Mouse (Mus musculus): ENCODE measurements at regions not wholly inside any gene's neighbourhood (a gene's known extent, or its start where the extent isn't known, plus 50 kb on each side); places are given as distances from the start of the nearest gene placed in this dataset.
A peak's percentile ranks its signal among the peaks of the same experiment; 100 is the strongest.

- intact Hi-C loops (cut with DNase I) = no loop called here
- DNase-seq (ENCODE audit: low spot score) = no peak
These were observed 133.9 kb downstream of the Gm10295 start for GRCm38 (mm10) chr7:71217344-71217743.

DNA sequence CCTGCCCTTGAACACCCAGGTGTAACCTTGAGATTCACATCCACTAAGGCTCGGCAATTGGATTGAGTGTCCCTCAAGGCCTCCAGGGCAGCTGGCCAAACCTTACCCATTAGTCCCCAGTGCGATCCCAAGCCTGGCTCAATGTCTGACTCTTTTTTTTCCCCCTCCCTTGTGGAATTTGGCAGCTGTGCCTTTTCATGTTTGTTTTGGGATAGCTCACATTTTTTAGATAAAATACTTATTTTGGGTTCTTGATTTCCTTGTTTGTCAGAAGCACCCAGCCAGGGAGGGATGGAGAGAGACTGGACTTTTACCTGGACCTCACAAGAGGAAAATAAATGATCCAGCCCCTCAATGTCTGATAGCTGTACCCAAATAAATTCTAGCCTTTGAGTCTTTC lies 134.5 kb downstream of the Gm10295 start:
- intact Hi-C loops (cut with DNase I) = no loop called here
- DNase-seq (ENCODE audit: low spot score) = peak; percentile 56

- intact Hi-C loops (cut with DNase I) = no loop called here
- no peak for DNase-seq (ENCODE audit: low spot score)
These were observed 136.7 kb downstream of the Gm10295 start for GRCm38 (mm10) chr7:71214500-71215055.

DNA sequence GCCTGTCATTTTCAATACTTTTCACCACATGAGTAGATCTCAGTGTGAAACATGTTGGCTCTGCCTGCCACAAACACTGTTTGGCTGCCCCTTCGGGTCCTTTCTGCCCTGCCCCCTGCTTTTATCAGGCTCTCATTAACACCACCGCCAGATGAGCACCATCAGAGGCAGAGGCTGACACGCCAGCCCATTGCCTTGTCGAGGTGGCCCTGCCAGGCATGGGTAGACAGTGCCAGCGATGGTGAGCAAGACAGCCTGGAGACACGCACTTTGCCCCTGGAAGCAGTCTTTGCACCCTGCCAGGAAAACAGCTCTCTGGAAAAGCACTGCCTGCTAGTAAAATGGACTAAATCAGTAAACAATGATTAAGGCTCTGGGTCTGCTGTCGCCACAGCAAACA lies 158.2 kb downstream of the Gm10295 start:
- DNase-seq (ENCODE audit: low spot score) = peak; percentile 13
- intact Hi-C loops (cut with DNase I) = no loop called here

- intact Hi-C loops (cut with DNase I) = no loop called here
- no peak for DNase-seq (ENCODE audit: low spot score)
These were observed 161.0 kb downstream of the Gm10295 start for GRCm38 (mm10) chr7:71190161-71190711.

DNA sequence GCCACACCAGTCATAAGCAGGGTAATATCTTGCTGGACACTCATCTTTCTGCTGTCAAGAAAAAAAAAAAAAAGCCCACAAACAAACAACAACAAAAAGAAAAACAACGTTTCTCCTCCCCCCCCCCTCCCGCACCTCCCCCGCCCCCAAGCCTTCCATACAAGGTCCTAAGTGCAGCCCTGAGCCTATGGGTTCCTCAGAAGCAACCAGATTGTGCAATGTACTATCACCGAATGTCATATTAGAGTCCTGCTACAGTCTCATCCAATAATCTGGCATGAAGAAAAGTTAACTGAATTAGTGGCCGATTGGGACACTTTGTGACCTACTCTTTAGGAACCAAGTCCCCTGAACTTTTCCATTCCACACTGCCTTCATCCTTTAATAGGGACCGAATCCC lies 161.5 kb downstream of the Gm10295 start:
- intact Hi-C loops (cut with DNase I) = no loop called here

GRCm38 (mm10) chr7:71188119-71188518 lies 163.2 kb downstream of the Gm10295 start:
- no peak for DNase-seq (ENCODE audit: low spot score)
- intact Hi-C loops (cut with DNase I) = no loop called here

More for the DNA sequence above, 161.5 kb downstream of the Gm10295 start:
- DNase-seq (ENCODE audit: low spot score) = no peak

DNA sequence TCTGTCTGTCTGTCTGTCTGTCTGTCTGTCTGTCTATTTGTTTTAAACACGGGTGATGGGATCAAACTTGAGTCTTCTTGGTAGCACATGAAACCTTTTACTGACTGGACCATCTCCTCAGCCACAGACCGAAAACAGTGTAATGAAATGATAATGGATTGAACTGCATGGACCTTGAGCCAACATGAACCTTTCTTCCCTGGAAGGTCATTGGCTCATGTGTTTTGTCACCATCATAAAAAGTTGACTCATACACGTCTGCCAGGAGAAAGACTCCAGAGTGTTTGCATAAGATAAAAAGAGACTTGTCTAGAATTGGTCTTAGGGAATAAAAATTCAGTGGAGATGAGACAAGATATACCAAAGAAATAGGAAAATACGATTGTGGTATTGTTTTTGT lies 176.4 kb downstream of the Gm10295 start:
- intact Hi-C loops (cut with DNase I) = no loop called here
- DNase-seq (ENCODE audit: low spot score) = no peak

DNA sequence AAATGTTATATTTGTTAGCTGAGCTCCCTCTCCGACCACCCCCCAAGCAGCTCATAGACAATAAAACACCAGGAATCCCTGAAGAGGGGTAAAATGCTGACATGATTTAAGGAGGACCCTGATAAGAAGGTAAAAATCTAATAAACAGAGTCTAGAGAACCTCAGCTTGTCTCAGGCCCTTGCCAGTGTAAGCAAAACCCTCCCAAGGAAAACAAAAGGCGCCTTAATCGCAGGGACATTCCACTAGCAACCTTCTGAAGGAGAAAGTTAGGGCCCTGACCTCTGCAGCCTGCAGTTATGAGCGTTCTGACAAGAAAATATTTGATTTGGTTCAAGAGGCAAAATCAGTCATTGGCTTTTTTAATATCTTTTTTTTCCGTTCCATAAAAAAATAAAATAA lies 212.2 kb downstream of the Gm10295 start:
- intact Hi-C loops (cut with DNase I) = no loop called here
- no peak for DNase-seq (ENCODE audit: low spot score)

GRCm38 (mm10) chr7:71129981-71130380 lies 221.3 kb downstream of the Gm10295 start:
- intact Hi-C loops (cut with DNase I) = no loop called here
- no peak for DNase-seq (ENCODE audit: low spot score)

- no peak for DNase-seq (ENCODE audit: low spot score)
- intact Hi-C loops (cut with DNase I) = no loop called here
These were observed 222.4 kb downstream of the Gm10295 start for GRCm38 (mm10) chr7:71128928-71129327.

DNA sequence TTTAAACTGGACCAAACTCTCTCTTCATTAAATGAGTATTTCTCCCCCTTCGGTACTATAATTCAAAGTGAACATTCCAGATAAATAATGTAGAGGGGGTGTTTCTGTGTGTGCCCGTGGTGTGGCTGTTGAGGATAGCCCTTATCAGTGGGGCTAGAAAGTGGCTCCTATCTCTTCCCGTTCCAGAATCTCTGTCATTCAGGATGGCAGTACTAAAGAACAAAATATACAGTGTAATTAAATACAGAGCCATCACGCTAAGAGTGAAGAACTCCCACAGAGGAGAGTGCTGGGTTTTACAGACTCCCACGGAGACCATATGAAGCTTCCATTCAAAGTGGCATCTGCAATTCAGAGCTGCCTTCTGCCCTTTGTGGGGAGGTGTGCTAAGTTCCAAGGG lies 229.8 kb downstream of the Gm10295 start:
- DNase-seq (ENCODE audit: low spot score) = no peak
- intact Hi-C loops (cut with DNase I) = no loop called here

- intact Hi-C loops (cut with DNase I) = no loop called here
- no peak for DNase-seq (ENCODE audit: low spot score)
These were observed 230.3 kb downstream of the Gm10295 start for GRCm38 (mm10) chr7:71120975-71121374.

DNA sequence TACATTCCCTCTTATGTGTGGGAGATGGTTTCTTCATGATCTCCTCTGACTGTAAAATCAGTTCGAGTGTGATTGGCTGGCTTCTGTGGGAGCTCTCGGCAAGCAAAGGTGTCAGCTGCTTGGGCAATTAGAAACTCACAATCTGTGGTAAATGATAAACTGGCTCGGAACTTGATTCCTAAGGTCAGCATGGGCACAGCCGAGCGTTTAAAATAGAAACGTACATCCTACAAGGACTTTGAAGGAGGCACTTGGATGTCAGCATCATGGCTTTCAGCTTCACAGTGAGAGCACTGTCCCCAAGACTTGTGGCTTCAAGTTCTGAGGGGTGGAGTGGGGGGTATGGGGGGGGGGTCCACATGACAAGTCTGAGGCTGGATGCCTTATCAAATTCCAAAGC lies 231.3 kb downstream of the Gm10295 start:
- DNase-seq (ENCODE audit: low spot score) = no peak
- intact Hi-C loops (cut with DNase I) = no loop called here

- intact Hi-C loops (cut with DNase I) = loop anchor here (5.0 kb wide), 1 partner anchor 45 kb away; no protein-coding TSS in a partner anchor
- DNase-seq (ENCODE audit: low spot score) = no peak
These were observed 244.2 kb downstream of the Gm10295 start for GRCm38 (mm10) chr7:71107101-71107500.

DNA sequence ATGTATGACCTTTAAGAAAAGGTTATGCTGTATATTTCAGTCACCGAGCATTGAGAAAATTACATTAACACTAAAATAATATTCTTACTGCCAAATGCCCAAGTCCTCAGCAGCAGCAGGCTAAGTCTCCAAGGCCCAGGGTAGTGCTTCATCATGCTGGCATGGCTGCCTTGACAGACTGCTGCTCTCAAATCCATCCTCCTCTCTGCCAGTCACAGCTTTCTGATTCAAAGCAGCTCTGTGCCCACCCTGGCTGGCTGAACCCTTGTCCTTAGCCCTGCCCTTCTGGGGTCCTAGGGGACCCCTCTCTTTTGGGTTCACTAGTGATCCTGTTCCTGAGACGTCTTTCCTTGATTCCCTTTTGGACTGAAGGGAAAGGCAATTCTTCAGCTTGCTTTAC lies 251.0 kb downstream of the Gm10295 start:
- intact Hi-C loops (cut with DNase I) = no loop called here
- no peak for DNase-seq (ENCODE audit: low spot score)

DNA sequence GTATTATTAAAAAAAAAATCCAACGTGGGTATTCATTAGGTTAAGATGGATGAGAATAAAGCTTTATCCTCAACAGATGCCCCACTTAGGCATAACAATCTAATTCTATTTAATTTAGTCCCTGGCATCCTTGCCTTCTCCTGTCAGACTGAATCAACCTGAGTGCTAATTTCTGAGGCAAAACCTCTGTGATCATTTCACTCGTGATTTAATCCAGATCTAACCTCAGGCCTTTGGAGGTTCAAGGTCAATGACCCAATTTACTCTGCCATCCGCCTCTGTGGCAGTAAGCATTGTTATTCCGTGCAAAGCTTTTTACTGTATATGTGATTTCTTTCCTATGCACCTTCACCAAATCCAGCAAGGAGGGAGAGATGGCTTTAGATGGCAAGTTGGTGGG lies 253.0 kb downstream of the Gm10295 start:
- intact Hi-C loops (cut with DNase I) = loop anchor here (10.0 kb wide), 3 partner anchors 277 to 767 kb away; no protein-coding TSS in a partner anchor

DNA sequence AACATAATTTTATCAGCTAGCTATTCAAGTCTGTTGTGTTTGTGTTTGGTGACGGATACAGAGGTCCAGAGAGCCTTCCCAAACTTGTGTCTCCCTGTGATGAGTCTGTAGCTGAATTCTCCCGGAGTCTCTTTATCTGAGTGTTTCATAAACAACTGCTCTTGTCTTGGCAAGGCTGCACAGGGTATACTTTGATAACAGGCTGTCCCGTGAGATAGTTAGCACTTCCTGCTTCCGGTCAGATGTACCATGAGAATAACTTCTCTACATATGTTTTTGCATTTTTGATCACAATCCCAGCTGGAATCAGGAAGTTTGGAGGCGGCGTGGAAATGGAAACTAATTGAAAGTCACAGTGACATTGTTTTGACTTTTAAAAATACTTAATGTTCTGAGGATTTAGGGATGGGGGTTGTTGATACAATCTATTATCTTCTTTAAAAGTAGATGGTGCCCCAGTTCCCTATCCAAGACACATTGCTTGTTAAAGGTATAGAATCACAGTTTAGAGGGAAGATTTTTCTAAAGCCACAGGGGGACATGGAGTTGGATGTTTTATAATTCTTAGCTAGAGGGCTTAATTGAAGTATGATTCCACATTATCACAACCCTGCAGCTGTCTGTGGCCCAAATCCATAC lies 257.9 kb downstream of the Gm10295 start:
- peak; percentile 5 for DNase-seq (ENCODE audit: low spot score)
- intact Hi-C loops (cut with DNase I) = loop anchor here (2.0 to 10.0 kb wide), 8 partner anchors 56 to 771 kb away; no protein-coding TSS in a partner anchor

More for the DNA sequence above, 253.0 kb downstream of the Gm10295 start:
- DNase-seq (ENCODE audit: low spot score) = no peak

DNA sequence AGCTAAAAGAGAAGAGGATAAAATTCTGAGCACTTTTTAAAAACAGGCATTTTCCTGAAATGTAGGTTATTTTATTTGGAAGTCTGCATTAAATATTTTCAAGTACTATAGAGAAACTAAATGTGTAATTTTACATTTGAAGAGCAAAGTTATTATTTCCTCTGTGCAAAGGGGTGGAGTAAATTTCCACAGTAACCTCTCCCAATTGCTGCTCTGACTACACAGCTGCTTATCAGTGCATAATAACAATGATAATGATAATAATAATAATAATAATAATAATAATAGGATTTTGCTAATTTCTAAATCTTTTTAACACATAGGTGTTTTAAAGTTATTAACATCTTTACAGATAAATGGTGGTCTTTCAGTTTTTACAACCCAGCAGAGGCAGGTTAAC lies 258.5 kb downstream of the Gm10295 start:
- intact Hi-C loops (cut with DNase I) = loop anchor here (2.0 to 10.0 kb wide), 8 partner anchors 56 to 772 kb away; no protein-coding TSS in a partner anchor

GRCm38 (mm10) chr7:71092301-71092700 lies 259.0 kb downstream of the Gm10295 start:
- intact Hi-C loops (cut with DNase I) = loop anchor here (2.0 to 10.0 kb wide), 8 partner anchors 55 to 772 kb away; no protein-coding TSS in a partner anchor
- peak; percentile 40 for DNase-seq (ENCODE audit: low spot score)

More for the DNA sequence above, 258.5 kb downstream of the Gm10295 start:
- no peak for DNase-seq (ENCODE audit: low spot score)

Data from heart, postnatal 25 days (tissue).